Mouse (Mus musculus) hindbrain, embryonic 11.5 days (tissue): ENCODE results near the gene Defb22. TPM values are rescaled to one million over a fixed set of nuclear protein-coding genes. Genes with fewer than 3 reads are reported as not detected.
A peak's percentile ranks its signal among the peaks of the same experiment; 100 is the strongest.

Experiments used
- ATAC-seq: fragments of 200-750 bp; cut with Nextera tagmentation; 2 replicates; pipeline ENCODE4 v1.8.0; 2017; ENCODE audit warnings: mild to moderate bottlenecking, moderate TSS enrichment, moderate library complexity; ENCODE audit not compliant: low FRiP score
- DNase-seq: peaks from one replicate; pipeline ENCODE4 v3.0.0-alpha.2; 2015; ENCODE audit warnings: low spot score
- H3K27ac ChIP-seq: fragments of 300-500 bp; sonication (generic); 2 replicates; pipeline ENCODE4 v1.5.1; 2014; ENCODE audit warnings: mild to moderate bottlenecking, low read depth, low read length
- H3K27me3 ChIP-seq: fragments of 300-500 bp; sonication (generic); 2 replicates; pipeline ENCODE4 v1.6.1; 2014; ENCODE audit warnings: mild to moderate bottlenecking, low read length, moderate library complexity, mixed read lengths; ENCODE audit not compliant: control insufficient read depth, insufficient read depth
- H3K36me3 ChIP-seq: fragments of 300-500 bp; sonication (generic); 2 replicates; pipeline ENCODE4 v1.6.1; 2014; ENCODE audit warnings: mild to moderate bottlenecking, low read length, moderate library complexity, mixed read lengths; ENCODE audit not compliant: control insufficient read depth, insufficient read depth
- H3K4me1 ChIP-seq: fragments of 300-500 bp; sonication (generic); replicated peaks from 2 replicates; pipeline ENCODE4 v1.6.1; 2014; ENCODE audit warnings: low read length, mixed read lengths; ENCODE audit not compliant: control insufficient read depth, insufficient read depth
- H3K4me2 ChIP-seq: fragments of 300-500 bp; sonication (generic); replicated peaks from 2 replicates; pipeline ENCODE4 v1.6.1; 2014; ENCODE audit warnings: mild to moderate bottlenecking, low read depth, low read length
- H3K4me3 ChIP-seq: fragments of 300-500 bp; sonication (generic); 2 replicates; pipeline ENCODE4 v1.5.1; 2014; ENCODE audit warnings: low read depth, low read length
- H3K9ac ChIP-seq: fragments of 300-500 bp; sonication (generic); 2 replicates; pipeline ENCODE4 v1.6.1; 2014; ENCODE audit warnings: low read depth, low read length
- H3K9me3 ChIP-seq: fragments of 300-500 bp; sonication (generic); 2 replicates; pipeline ENCODE4 v1.6.1; 2016; ENCODE audit warnings: low read length; ENCODE audit not compliant: control insufficient read depth
- WGBS: fragments of 180-500 bp; shearing (Covaris S2); extraction: QIAGEN DNeasy Blood & Tissue Kit; methylation state at CpG from one replicate; pipeline ENCODE4 v1.1.7; 2014; 5-methylcytosine and 5-hydroxymethylcytosine counted together
- polyA plus RNA-seq: library from polyadenylated mRNA; unstranded; fragments of >200 nt; fragmentation: Nextera tagmentation; extraction: Ambion mirVana; gene quantifications from 2 replicates; pipeline ENCODE4 v1.2.1, GENCODE M21; 2014

The Defb22 gene
- polyA plus RNA-seq, 1 experiment from 2014 or later, result not detected

- no peaks in the 10 kb centered on the region for H3K27me3 ChIP-seq
- H3K9ac ChIP-seq, result no peak overlapping the region
- no peaks in the 10 kb centered on the region for H3K4me1 ChIP-seq
- peak; percentile 80 for DNase-seq
- H3K9me3 ChIP-seq, result no peaks in the 10 kb centered on the region
- ATAC-seq, result no peak
- H3K27ac ChIP-seq, result no peak overlapping the region
- H3K4me3 ChIP-seq, result no peak overlapping the region
- no peak overlapping the region for H3K4me2 ChIP-seq
- 5% methylated on average over 5 of the region's 5 CpGs for WGBS
- no peaks in the 10 kb centered on the region for H3K36me3 ChIP-seq
These were observed 39.7 kb downstream of the Defb22 start for GRCm38 (mm10) chr2:152450241-152450640.

GRCm38 (mm10) chr2:152447461-152447860 lies 42.5 kb downstream of the Defb22 start:
- no peak for ATAC-seq
- H3K4me3 ChIP-seq, result no peak overlapping the region
- WGBS, result 54% methylated on average over 5 of the region's 5 CpGs
- no peak overlapping the region for H3K27ac ChIP-seq
- H3K36me3 ChIP-seq, result no peaks in the 10 kb centered on the region
- H3K4me1 ChIP-seq, result no peaks in the 10 kb centered on the region
- H3K9ac ChIP-seq, result no peak overlapping the region
- no peaks in the 10 kb centered on the region for H3K27me3 ChIP-seq
- no peaks in the 10 kb centered on the region for H3K9me3 ChIP-seq
- no peak for DNase-seq
- no peak overlapping the region for H3K4me2 ChIP-seq

DNA sequence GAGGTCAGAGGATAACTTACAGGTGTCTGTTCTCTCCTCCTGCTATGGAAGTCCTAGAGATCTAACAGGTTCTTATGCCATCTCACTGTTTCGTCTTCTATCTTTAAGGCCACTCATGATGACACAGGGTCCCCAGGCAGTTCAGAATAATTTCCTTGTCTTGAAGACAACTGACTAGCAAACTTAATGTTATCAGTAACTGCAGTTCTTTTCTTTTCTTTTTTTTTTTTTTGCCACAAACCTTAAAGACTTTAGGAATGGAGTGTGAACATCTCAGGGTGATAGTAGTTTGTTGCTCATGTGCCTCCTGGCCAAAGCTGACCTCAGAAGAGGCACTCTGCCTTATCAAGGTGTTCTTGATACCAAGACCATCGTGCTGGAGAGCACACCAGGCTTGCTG lies 43.3 kb downstream of the Defb22 start:
- Histone ChIP-seq H3K27ac (no peak overlapping the region), H3K9ac (no peak overlapping the region), H3K36me3 (no peaks in the 10 kb centered on the region), H3K4me1 (no peaks in the 10 kb centered on the region), H3K27me3 (no peaks in the 10 kb centered on the region), H3K4me2 (no peak overlapping the region), H3K9me3 (no peaks in the 10 kb centered on the region), H3K4me3 (no peak overlapping the region)
- DNase-seq (no peak), ATAC-seq (no peak)
- 72% methylated on average over 2 of the region's 2 CpGs for WGBS

DNA sequence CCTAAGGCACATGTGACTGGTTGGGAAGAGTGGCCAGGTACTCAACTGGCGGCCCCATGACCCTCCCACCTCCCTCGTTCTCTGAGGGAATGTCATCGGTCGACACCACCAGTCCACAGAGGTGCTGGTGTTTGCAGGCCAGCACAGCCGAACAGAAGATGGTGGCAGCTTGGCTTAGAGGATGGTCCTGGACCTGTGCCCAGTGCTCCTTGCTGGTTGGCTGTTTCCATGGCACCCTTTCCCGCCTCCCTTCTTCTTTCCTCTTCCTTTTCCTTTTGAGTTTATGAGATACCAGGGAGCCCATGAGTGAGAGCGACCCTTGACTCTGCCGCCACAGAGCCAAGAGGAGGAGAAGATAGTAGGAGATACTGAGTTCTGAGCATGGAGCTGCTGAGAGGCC lies 46.7 kb downstream of the Defb22 start:
- WGBS, result 86% methylated on average over 8 of the region's 8 CpGs
- ATAC-seq (no peak), DNase-seq (no peak)

DNA sequence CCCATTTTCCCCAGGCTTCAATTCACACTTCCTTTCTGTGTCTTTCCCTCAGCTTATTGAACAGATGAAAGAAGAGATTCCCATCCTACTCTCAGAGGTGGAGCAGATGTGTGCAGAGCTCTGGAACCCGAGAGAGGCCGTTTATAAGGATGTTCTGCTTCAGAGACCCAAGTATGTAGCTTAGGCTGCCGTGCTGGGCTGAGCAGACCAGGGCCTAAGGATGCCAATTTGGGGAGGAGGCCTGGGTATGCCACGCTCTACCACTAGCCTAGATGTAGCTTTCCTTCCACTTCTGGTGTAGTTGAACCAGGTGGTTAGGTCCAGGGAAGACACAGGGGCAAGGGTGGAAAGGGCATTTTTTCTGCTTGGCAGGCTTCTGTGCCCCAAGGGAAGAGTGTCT lies 47.6 kb downstream of the Defb22 start:
- no peaks in the 10 kb centered on the region for H3K36me3 ChIP-seq
- H3K4me1 ChIP-seq, result no peaks in the 10 kb centered on the region
- H3K27ac ChIP-seq, result no peak overlapping the region
- WGBS, result 75% methylated on average over 4 of the region's 4 CpGs
- ATAC-seq, result no peak
- H3K9me3 ChIP-seq, result no peaks in the 10 kb centered on the region
- H3K9ac ChIP-seq, result no peak overlapping the region
- H3K4me2 ChIP-seq, result no peak overlapping the region
- no peaks in the 10 kb centered on the region for H3K27me3 ChIP-seq
- H3K4me3 ChIP-seq, result no peak overlapping the region
- no peak for DNase-seq

More for the DNA sequence above, 46.7 kb downstream of the Defb22 start:
- Histone ChIP-seq H3K4me2 (no peak overlapping the region), H3K9me3 (no peaks in the 10 kb centered on the region), H3K27me3 (no peaks in the 10 kb centered on the region), H3K9ac (no peak overlapping the region), H3K36me3 (no peaks in the 10 kb centered on the region), H3K4me1 (no peaks in the 10 kb centered on the region), H3K4me3 (no peak overlapping the region), H3K27ac (no peak overlapping the region)

DNA sequence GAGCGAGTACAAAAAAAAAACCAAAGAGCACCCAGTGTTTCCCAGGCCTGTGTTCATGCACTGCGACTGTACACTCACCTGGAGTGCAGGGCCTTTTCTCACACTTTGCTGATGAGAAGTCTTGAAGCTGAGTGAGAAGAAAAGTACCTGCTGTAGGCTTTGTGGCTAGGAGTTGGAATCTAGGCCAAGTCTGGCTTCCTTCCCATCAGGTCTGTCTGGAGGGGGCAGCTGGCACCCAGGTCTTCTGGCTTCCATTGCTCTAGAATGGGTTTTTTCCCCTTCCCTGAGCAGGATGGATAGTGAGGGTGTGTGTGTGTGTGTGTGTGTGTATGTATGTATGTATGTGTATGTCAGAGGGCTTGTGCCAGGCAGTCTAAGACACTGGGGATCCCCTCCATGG lies 50.1 kb downstream of the Defb22 start:
- no peaks in the 10 kb centered on the region for H3K9me3 ChIP-seq
- H3K27me3 ChIP-seq, result no peaks in the 10 kb centered on the region
- no peaks in the 10 kb centered on the region for H3K4me1 ChIP-seq
- no peak overlapping the region for H3K4me3 ChIP-seq
- H3K36me3 ChIP-seq, result no peaks in the 10 kb centered on the region
- H3K27ac ChIP-seq, result no peak overlapping the region
- WGBS, result 94% methylated on average over 2 of the region's 2 CpGs
- DNase-seq (no peak), ATAC-seq (no peak)
- no peak overlapping the region for H3K9ac ChIP-seq
- no peak overlapping the region for H3K4me2 ChIP-seq

DNA sequence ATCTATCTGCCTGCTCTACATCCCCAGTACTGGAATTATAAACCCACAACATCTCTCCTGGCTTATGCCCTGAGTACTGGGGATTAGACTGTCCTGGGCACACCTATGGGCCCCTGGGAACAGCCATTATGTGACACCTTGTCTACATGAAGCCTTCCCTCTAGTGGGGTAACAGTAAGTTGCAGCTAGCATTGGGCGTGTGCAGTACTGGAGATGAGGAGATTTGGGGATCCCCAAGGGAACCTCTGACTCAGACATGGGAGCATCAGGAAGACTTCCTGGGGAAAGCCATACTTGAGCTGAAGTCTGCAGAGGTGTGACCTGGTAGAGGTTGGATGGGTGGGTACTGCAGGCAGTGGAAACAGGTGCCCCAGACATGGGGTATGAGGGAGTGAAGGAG lies 51.0 kb downstream of the Defb22 start:
- no peak for ATAC-seq
- 74% methylated on average over 1 of the region's 1 CpGs for WGBS
- no peak overlapping the region for H3K9ac ChIP-seq

DNA sequence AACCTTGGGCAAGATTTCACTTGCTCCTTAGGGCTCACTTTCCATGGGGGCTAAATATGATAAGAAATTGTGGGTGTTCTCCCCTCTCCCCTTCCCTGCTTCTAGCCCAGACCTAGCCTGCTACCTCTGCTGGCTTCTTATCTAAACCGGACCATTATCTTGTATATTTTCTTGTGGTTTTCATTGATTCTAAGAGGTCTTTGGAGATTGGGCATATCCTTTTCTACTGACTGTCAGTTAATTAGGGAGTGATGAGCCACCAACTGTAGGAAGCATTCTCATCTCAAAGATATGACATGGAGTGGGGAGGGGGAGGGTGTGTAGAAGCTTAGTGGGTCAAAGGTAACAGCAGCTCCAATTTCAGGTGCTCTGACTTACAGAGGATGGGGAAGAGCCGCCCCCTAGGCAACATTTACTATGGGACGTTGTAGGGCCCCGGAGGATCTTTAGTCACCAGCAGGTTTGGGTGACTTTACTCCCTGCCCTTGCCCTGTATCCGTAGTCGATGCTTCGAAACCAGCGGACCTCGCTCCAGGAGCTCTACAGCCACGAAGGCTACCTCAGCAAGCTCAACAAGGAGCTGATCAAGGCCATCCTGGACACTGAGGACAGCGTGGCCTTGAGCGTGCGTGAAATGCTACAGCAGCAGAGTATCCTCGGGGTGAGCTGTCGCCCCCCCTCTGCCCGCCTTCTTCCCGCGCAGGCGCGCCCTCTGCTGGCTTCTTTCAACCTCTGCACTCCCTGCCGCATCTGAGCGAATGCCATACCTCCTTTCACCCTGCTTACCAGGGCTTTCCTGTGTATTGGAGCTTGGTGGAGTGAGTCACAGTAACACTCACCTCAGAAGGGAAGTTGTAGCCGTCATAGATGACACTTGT lies 52.7 kb downstream of the Defb22 start:
- H3K36me3 ChIP-seq, result no peaks in the 10 kb centered on the region
- no peaks in the 10 kb centered on the region for H3K4me1 ChIP-seq
- peak overlapping the region; percentile 20; the same call in 1 of the 2 replicates for H3K4me3 ChIP-seq
- ATAC-seq (peak; percentile 75), DNase-seq (peak; percentile 94)
- no peaks in the 10 kb centered on the region for H3K9me3 ChIP-seq
- peak overlapping the region; percentile 44 for H3K4me2 ChIP-seq
- no peaks in the 10 kb centered on the region for H3K27me3 ChIP-seq
- 3% methylated on average over 23 of the region's 23 CpGs for WGBS
- no peak overlapping the region for H3K27ac ChIP-seq
- peak overlapping the region; percentile 46; the same call in 1 of the 2 replicates for H3K9ac ChIP-seq

More for the DNA sequence above, 51.0 kb downstream of the Defb22 start:
- Histone ChIP-seq H3K4me3 (no peak overlapping the region), H3K4me2 (no peak overlapping the region), H3K27me3 (no peaks in the 10 kb centered on the region), H3K36me3 (no peaks in the 10 kb centered on the region), H3K27ac (no peak overlapping the region), H3K4me1 (no peaks in the 10 kb centered on the region), H3K9me3 (no peaks in the 10 kb centered on the region)
- no peak for DNase-seq

DNA sequence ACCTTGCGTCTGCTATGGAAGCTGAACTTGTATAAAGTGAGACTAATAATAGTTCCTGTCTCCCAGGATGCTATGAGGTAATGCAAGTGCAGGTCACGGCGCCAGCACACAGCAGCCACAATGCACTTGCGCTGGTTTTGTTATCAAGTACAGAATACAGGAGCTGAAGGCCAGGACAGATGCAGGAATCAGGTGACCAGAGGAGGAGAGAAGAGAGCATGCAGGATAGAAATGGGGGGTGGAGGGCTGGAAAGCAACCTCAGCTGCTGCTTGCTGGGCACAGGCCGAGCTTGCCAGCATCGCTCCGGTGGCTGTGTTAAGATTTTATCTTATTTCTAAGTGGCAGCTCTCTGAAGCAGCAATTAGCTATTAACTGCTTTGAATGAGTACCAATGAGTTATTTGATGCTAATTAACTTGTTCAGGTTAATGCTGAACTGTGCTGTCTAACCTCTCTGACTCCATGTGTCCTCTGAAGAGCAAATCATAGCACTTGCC lies 53.5 kb downstream of the Defb22 start:
- no peak overlapping the region for H3K9ac ChIP-seq
- no peak for DNase-seq
- no peaks in the 10 kb centered on the region for H3K36me3 ChIP-seq
- ATAC-seq, result no peak
- WGBS, result 81% methylated on average over 7 of the region's 7 CpGs
- no peak overlapping the region for H3K4me3 ChIP-seq
- no peaks in the 10 kb centered on the region for H3K27me3 ChIP-seq
- H3K4me2 ChIP-seq, result no peak overlapping the region
- H3K9me3 ChIP-seq, result no peaks in the 10 kb centered on the region
- no peaks in the 10 kb centered on the region for H3K4me1 ChIP-seq
- no peak overlapping the region for H3K27ac ChIP-seq
